Mouse (Mus musculus): ENCODE data around the gene Mrap. TPM values are rescaled to one million over a fixed set of nuclear protein-coding genes. Genes with fewer than 3 reads are reported as not detected.

The Mrap gene
- total and polyA plus RNA-seq, 2 experiments from 2014 or later: 1.4 to 1.6 TPM

GRCm38 (mm10) chr16:90792066-90792465, 54.1 kb downstream of the Mrap start:
- DNase-seq (ENCODE audit: low spot score) (no peak), ATAC-seq (no peak)
- no peaks in the 10 kb centered on the region for H3K4me1 ChIP-seq (ENCODE audit: insufficient read depth, low read length)
- H3K4me3 ChIP-seq (ENCODE audit: low read length): no peak overlapping the region
- peaks cover 70% of the 10 kb centered on the region for H3K36me3 ChIP-seq (ENCODE audit: insufficient read depth, low read length)
- H3K9ac ChIP-seq (replicated peaks; ENCODE audit: low read length): no peak overlapping the region
- H3K27me3 ChIP-seq (ENCODE audit: insufficient read depth, low read length): no peaks in the 10 kb centered on the region
- no peaks in the 10 kb centered on the region for H3K9me3 ChIP-seq (ENCODE audit: low read length)
- TF ChIP-seq CTCF (IDR thresholded peaks at IDR 0.05; ENCODE audit: low read depth): no peak
- H3K4me2 ChIP-seq (ENCODE audit: low read depth, low read length): no peak overlapping the region
- H3K27ac ChIP-seq: no peak overlapping the region
- 95% methylated on average over 5 of the region's 5 CpGs for WGBS

GRCm38 (mm10) chr16:90792500-90792899, 54.5 kb downstream of the Mrap start:
- no peak for TF ChIP-seq CTCF (IDR thresholded peaks at IDR 0.05; ENCODE audit: low read depth)
- H3K9me3 ChIP-seq (ENCODE audit: low read length): no peaks in the 10 kb centered on the region
- H3K4me3 ChIP-seq (ENCODE audit: low read length): no peak overlapping the region
- ATAC-seq: no peak
- DNase-seq (ENCODE audit: low spot score): no peak
- H3K9ac ChIP-seq (replicated peaks; ENCODE audit: low read length): no peak overlapping the region
- no peaks in the 10 kb centered on the region for H3K4me1 ChIP-seq (ENCODE audit: insufficient read depth, low read length)
- no peak overlapping the region for H3K27ac ChIP-seq
- H3K27me3 ChIP-seq (ENCODE audit: insufficient read depth, low read length): no peaks in the 10 kb centered on the region
- peaks cover 67% of the 10 kb centered on the region for H3K36me3 ChIP-seq (ENCODE audit: insufficient read depth, low read length)
- 83% methylated on average over 3 of the region's 3 CpGs for WGBS
- H3K4me2 ChIP-seq (ENCODE audit: low read depth, low read length): no peak overlapping the region

- Histone ChIP-seq H3K4me1 (ENCODE audit: insufficient read depth, low read length) (no peaks in the 10 kb centered on the region), H3K4me3 (ENCODE audit: low read length) (no peak overlapping the region), H3K27ac (no peak overlapping the region), H3K36me3 (ENCODE audit: insufficient read depth, low read length) (peaks cover 48% of the 10 kb centered on the region), H3K4me2 (ENCODE audit: low read depth, low read length) (no peak overlapping the region), H3K9ac (replicated peaks; ENCODE audit: low read length) (no peak overlapping the region), H3K9me3 (ENCODE audit: low read length) (no peaks in the 10 kb centered on the region), H3K27me3 (ENCODE audit: insufficient read depth, low read length) (no peaks in the 10 kb centered on the region)
- DNase-seq (ENCODE audit: low spot score) (no peak), ATAC-seq (no peak)
- TF ChIP-seq CTCF (IDR thresholded peaks at IDR 0.05; ENCODE audit: low read depth): no peak
These were observed 56.7 kb downstream of the Mrap start for GRCm38 (mm10) chr16:90794708-90795107.

- Histone ChIP-seq H3K9me3 (ENCODE audit: low read length) (no peaks in the 10 kb centered on the region), H3K4me3 (ENCODE audit: low read length) (no peak overlapping the region), H3K9ac (replicated peaks; ENCODE audit: low read length) (no peak overlapping the region), H3K36me3 (ENCODE audit: insufficient read depth, low read length) (peaks cover 27% of the 10 kb centered on the region), H3K4me1 (ENCODE audit: insufficient read depth, low read length) (no peaks in the 10 kb centered on the region), H3K4me2 (ENCODE audit: low read depth, low read length) (no peak overlapping the region), H3K27ac (no peak overlapping the region), H3K27me3 (ENCODE audit: insufficient read depth, low read length) (no peaks in the 10 kb centered on the region)
- no peak for ATAC-seq
- DNase-seq (ENCODE audit: low spot score): peak; percentile 7
- WGBS: 72% methylated on average over 8 of the region's 8 CpGs
- no peak for TF ChIP-seq CTCF (IDR thresholded peaks at IDR 0.05; ENCODE audit: low read depth)
These were observed 60.4 kb downstream of the Mrap start for GRCm38 (mm10) chr16:90798446-90798845.

GRCm38 (mm10) chr16:90798848-90799247, 60.8 kb downstream of the Mrap start:
- H3K36me3 ChIP-seq (ENCODE audit: insufficient read depth, low read length): peaks cover 31% of the 10 kb centered on the region
- H3K27ac ChIP-seq: no peak overlapping the region
- ATAC-seq (no peak), DNase-seq (ENCODE audit: low spot score) (no peak)
- H3K9me3 ChIP-seq (ENCODE audit: low read length): no peaks in the 10 kb centered on the region
- no peaks in the 10 kb centered on the region for H3K27me3 ChIP-seq (ENCODE audit: insufficient read depth, low read length)
- WGBS: 90% methylated on average over 5 of the region's 5 CpGs
- no peak overlapping the region for H3K4me3 ChIP-seq (ENCODE audit: low read length)
- no peaks in the 10 kb centered on the region for H3K4me1 ChIP-seq (ENCODE audit: insufficient read depth, low read length)
- no peak overlapping the region for H3K4me2 ChIP-seq (ENCODE audit: low read depth, low read length)
- no peak overlapping the region for H3K9ac ChIP-seq (replicated peaks; ENCODE audit: low read length)
- TF ChIP-seq CTCF (IDR thresholded peaks at IDR 0.05; ENCODE audit: low read depth): no peak

Other genes starting within 250 kb of the Mrap start
- 16.9 and 22.0 TPM in 2 replicates for gene Mis18a, start 10.8 kb upstream of the Mrap start, total RNA-seq (2014; rRNA removed)
- 29.0 and 29.7 TPM in 2 replicates for gene Mis18a, start 10.8 kb upstream of the Mrap start, polyA plus RNA-seq (2015; fragmentation: Nextera tagmentation; extraction: Ambion mirVana)
- 14.5 and 17.6 TPM in 2 replicates for gene Urb1, start 72.2 kb downstream of the Mrap start, total RNA-seq (2014; rRNA removed)
- gene Urb1, start 72.2 kb downstream of the Mrap start, polyA plus RNA-seq (2015; fragmentation: Nextera tagmentation; extraction: Ambion mirVana): 4.0 and 4.5 TPM in 2 replicates
- 2.3 and 9.4 TPM in 2 replicates for gene Eva1c, start 88.5 kb downstream of the Mrap start, total RNA-seq (2014; rRNA removed)
- 3.9 and 4.0 TPM in 2 replicates for gene Eva1c, start 88.5 kb downstream of the Mrap start, polyA plus RNA-seq (2015; fragmentation: Nextera tagmentation; extraction: Ambion mirVana)
- gene Cfap298, start 196.9 kb downstream of the Mrap start, total RNA-seq (2014; rRNA removed): 12.1 and 16.8 TPM in 2 replicates
- gene Cfap298, start 196.9 kb downstream of the Mrap start, polyA plus RNA-seq (2015; fragmentation: Nextera tagmentation; extraction: Ambion mirVana): 61.1 and 67.2 TPM in 2 replicates